Mouse (Mus musculus) left cerebral cortex, postnatal 25 days (tissue): ENCODE data around the gene Dnah17. TPM values are rescaled to one million over a fixed set of nuclear protein-coding genes. Genes with fewer than 3 reads are reported as not detected.

Experiments
- DNase-seq, 2 experiments: peaks; one replicate each; pipeline ENCODE4 v3.0.0; 2022; ENCODE audit warnings: low spot score in 2 of 2, mixed read lengths in 1 of 2
- intact Hi-C: fragments of 180-260 bp; cut with DNase I; formaldehyde crosslinking; loops from one replicate; pipeline ENCODE4 v1.15.1; 2025
- microRNA-seq, 2 experiments: library from miRNA; unstranded; fragments of <30 nt; microRNA quantifications; one replicate each; pipeline ENCODE4 v1.2.0; 2022
- total RNA-seq, 2 experiments: library from RNA; stranded (reverse); gene quantifications; 2 replicates each; pipeline ENCODE4 v1.2.3; 2021

The Dnah17 gene
- total RNA-seq, 2 experiments from 2014 or later, result 0.05 to 0.14 TPM

DNA sequence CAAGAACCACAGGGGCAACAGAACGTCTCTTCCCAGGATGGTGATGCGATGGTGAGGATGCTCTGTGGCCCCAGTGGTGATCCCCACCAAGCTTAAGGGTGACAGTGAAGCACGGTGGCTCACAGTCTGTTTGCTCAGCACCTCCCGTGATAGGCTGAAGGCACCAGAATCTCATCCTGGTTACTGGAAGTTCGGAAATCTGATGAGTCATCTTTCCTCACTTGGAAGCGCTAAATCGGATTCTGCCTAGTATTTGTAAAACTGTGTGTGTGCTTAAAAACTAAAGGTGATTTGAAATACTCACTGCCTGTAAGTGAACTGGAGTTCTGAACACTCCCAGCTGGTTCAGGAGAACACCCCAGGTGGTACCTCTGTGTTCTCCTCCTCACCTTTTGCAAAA lies 146.7 kb downstream of the Dnah17 start:
- no peak for DNase-seq
- intact Hi-C loops, result no loop called here

- intact Hi-C loops, result no loop called here
- DNase-seq, result no peak
Observed at GRCm38 (mm10) chr11:117982426-117982825, 148.0 kb downstream of the Dnah17 start.

DNA sequence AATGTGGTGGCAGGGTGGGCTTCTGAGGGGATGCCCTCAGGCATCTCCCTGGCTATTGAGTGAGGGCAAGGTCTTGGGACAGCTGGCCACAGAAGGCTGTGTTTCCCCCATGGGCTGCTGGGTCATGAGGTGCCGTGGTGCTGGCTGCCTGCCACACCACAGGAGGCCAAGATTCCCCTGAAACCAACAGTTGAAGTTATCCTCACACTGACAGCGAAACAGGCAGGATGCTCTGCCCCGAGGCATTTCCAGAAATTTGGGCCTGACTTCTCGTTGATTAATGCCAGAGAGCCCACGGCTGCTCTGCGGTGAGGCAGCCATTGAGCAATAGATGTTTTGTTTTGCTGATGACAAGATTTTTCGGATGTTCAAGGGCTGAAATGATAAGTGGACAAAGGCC lies 151.0 kb downstream of the Dnah17 start:
- no peak for DNase-seq
- intact Hi-C loops, result no loop called here

DNA sequence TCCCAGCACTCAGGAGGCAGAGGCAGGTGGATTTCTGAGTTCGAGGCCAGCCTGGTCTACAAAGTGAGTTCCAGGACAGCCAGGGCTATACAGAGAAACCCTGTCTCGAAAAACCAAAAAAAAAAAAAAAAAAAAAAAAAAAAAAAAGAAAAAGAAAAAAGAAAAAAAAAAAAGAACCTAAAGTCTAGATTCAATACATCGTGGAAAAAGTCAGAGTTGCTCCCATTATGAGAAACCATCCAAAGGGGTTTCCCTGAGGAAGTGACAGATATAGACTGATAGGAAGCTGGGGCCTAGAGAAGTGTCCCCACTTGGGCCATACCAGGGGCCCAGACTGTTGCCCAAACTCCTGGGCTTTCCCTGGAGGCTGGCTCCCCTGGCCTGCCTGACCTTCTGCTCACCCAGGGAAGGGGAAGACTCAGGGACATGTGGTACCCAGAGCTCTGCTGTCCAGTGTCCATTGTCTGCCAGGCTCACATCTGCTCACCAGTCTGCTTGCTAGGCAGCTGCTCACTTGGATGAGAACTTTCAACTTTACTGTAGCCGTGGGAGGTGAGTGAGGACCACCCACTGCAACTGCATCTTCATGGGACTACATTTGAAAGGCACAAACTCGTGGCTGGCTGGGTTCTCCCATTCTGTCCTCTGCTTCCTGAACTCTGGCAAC lies 152.6 kb downstream of the Dnah17 start:
- intact Hi-C loops, result no loop called here
- no peak for DNase-seq

GRCm38 (mm10) chr11:117976081-117976582 lies 154.3 kb downstream of the Dnah17 start:
- peak in 1 of 2 experiments; percentile 48 for DNase-seq
- intact Hi-C loops, result no loop called here

DNA sequence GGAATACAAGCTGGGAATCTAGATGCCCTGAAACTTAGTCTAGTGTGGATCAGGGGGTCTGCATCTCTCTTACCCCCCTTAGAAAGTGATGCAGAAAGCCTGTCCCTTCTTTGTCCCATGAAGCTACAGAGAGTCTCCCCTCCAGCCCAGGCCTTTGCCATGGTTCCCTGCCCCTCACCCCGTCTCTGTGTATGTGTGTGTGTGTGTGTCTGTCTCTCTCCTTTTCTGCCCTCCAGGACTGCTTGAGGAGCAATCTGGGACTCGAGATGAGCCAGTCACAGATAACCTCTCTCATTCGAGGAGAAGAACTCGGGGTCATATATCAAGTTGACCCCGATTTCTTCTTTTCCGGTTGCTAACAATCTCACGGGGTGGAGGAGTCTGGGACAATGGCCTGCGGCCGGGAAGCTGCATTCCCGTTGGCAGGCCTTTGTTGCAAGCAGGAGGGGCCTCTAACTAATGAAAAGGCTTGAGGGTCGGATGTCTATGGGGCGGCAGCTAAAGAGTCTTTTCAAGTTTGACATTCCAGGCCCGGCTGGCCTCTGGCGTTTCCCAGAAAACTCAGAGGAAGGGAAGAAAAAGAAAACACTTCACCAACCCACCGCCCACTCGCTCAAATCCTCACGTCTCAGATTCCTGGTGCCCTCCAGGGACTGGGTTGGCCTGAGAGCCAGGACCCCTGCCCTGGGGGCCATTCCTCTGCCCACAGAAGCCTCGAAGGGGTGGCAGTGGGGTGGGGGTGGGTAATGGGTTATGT lies 155.0 kb downstream of the Dnah17 start:
- intact Hi-C loops, result no loop called here
- DNase-seq, result no peak

DNA sequence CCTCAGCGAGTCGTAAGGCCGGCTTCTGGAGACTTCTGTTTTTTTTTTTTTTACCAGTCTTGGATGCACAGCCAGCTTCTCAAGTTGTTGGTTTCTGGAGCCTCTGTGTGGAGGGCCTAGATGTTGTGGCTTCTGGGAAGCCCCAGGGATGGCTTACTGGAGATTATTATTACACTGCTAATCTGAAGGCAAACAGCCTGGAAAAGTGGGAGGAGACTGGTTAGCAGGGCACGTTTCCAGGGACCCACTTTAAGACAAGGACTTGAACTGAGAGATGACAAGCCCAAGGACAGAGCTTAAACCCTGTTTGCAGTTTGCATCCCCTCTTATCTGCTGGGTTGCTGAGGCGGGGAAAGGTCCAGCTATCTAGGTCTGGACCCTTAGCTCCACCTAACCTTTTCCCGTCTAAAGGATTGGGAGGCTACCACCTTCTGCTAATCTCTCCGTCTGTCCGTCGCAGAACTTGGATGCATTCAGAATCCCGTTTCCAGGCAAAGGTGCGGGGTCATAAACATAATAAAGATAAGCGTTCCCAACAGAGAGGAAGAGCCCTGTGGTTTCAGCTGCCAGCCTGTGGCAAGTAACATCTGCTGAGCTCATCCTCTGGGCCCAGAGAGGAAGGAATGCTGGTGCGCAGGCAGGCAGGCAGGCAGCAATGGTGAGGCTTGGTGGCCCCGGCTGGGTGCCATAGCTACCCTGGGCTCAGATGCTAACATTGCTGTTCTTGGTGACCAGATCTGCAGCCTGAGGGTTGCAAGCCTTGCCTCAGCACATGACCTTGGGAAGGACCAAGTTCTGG lies 155.9 kb downstream of the Dnah17 start:
- no peak for DNase-seq
- intact Hi-C loops, result no loop called here

GRCm38 (mm10) chr11:117973569-117973968 lies 156.9 kb downstream of the Dnah17 start:
- no peak for DNase-seq
- intact Hi-C loops, result no loop called here

GRCm38 (mm10) chr11:117972656-117973558 lies 157.5 kb downstream of the Dnah17 start:
- intact Hi-C loops, result no loop called here
- no peak for DNase-seq

Small RNA genes lying within 50 kb of the gene (microRNA-seq; reads per million reads assigned to microRNA genes)
- 1.3 to 1.7 reads per million in 2 experiments for gene Mir6933

Other genes starting within 250 kb of the Dnah17 start
- 1 to 10 TPM; 3.8 to 4.3 TPM for gene Socs3, start 160.6 kb downstream of the Dnah17 start, total RNA-seq
- gene Pgs1, start 144.3 kb downstream of the Dnah17 start, total RNA-seq, result 10 to 100 TPM; 85.6 to 88.1 TPM
- 10 to 100 TPM; 64.9 to 70.1 TPM for gene Cyth1, start 118.0 kb upstream of the Dnah17 start, total RNA-seq
- 10 to 100 TPM; 23.5 to 29.6 TPM for gene Usp36, start 159.6 kb upstream of the Dnah17 start, total RNA-seq
- gene Cep295nl, start 211.9 kb upstream of the Dnah17 start, total RNA-seq, result 1 to 10 TPM in 1 of 2 experiments, under 1 TPM in 1; 0.66 to 1.2 TPM
- gene Timp2, start 225.1 kb upstream of the Dnah17 start, total RNA-seq, result 100 to 1,000 TPM; 254 to 273 TPM